Mouse (Mus musculus) neural tube, embryonic 15.5 days (tissue): Measurements from ENCODE around the gene Prmt1. TPM values are rescaled to one million over a fixed set of nuclear protein-coding genes. Genes with fewer than 3 reads are reported as not detected.
"Not testable (repeated sequence)": the region's sequence is repeated elsewhere in the genome, so short reads cannot be mapped to it uniquely, and the experiment has no call there.

ENCODE experiments used
- ATAC-seq: fragments of 200-750 bp; cut with Nextera tagmentation; 2 replicates; pipeline ENCODE4 v1.8.0; 2017; ENCODE audit warnings: mild to moderate bottlenecking, moderate TSS enrichment, moderate library complexity; ENCODE audit not compliant: low FRiP score
- H3K27ac ChIP-seq: fragments of 300-500 bp; sonication (generic); replicated peaks from 2 replicates; pipeline ENCODE4 v1.5.1; 2015; ENCODE audit warnings: mild to moderate bottlenecking, inconsistent platforms
- H3K27me3 ChIP-seq: fragments of 300-500 bp; sonication (generic); replicated peaks from 2 replicates; pipeline ENCODE4 v1.6.1; 2015; ENCODE audit warnings: inconsistent platforms
- H3K36me3 ChIP-seq: fragments of 300-500 bp; sonication (generic); 2 replicates; pipeline ENCODE4 v1.6.1; 2015; ENCODE audit warnings: inconsistent platforms
- H3K4me1 ChIP-seq: fragments of 300-500 bp; sonication (generic); 2 replicates; pipeline ENCODE4 v1.6.1; 2015; ENCODE audit warnings: inconsistent platforms
- H3K4me2 ChIP-seq: fragments of 300-500 bp; sonication (generic); 2 replicates; pipeline ENCODE4 v1.6.1; 2015; ENCODE audit warnings: inconsistent platforms, mild to moderate bottlenecking, moderate library complexity
- H3K4me3 ChIP-seq: fragments of 300-500 bp; sonication (generic); replicated peaks from 2 replicates; pipeline ENCODE4 v1.5.1; 2015; ENCODE audit warnings: mild to moderate bottlenecking, inconsistent platforms
- H3K9ac ChIP-seq: fragments of 300-500 bp; sonication (generic); replicated peaks from 2 replicates; pipeline ENCODE4 v1.6.1; 2015; ENCODE audit warnings: mild to moderate bottlenecking, inconsistent platforms
- H3K9me3 ChIP-seq: fragments of 300-500 bp; sonication (generic); replicated peaks from 2 replicates; pipeline ENCODE4 v1.6.1; 2016; ENCODE audit warnings: inconsistent platforms
- WGBS: fragments of 180-500 bp; shearing (Covaris S2); methylation state at CpG from one replicate; pipeline ENCODE4 v1.1.7; 2015; ENCODE audit warnings: mixed read lengths; 5-methylcytosine and 5-hydroxymethylcytosine counted together
- polyA plus RNA-seq: library from polyadenylated mRNA; unstranded; fragments of >200 nt; fragmentation: Nextera tagmentation; extraction: Ambion mirVana; gene quantifications from 2 replicates; pipeline ENCODE4 v1.2.1, GENCODE M21; 2015

The Prmt1 gene
- 605 and 615 TPM in 2 replicates for polyA plus RNA-seq

- H3K4me2 ChIP-seq = peak within 1 kb of the TSS; percentile 71
- under 1% methylated on average over 42 of the region's 42 CpGs for WGBS
- peak; percentile 95 for ATAC-seq
Measured at GRCm38 (mm10) chr7:44986192-44986878, at the start of gene Prmt1. TSS of gene Prmt1 (minus strand) at chr7:44986568.

GRCm38 (mm10) chr7:45035631-45036030 lies 49.3 kb upstream of the Prmt1 start:
- Histone ChIP-seq H3K27me3 (no peaks in the 10 kb centered on the region), H3K4me3 (no peak overlapping the region), H3K4me2 (no peak overlapping the region), H3K9ac (no peak overlapping the region), H3K27ac (no peak overlapping the region), H3K4me1 (no peaks in the 10 kb centered on the region), H3K9me3 (no peaks in the 10 kb centered on the region), H3K36me3 (peaks cover 96% of the 10 kb centered on the region)
- ATAC-seq = no peak
- 93% methylated on average over 3 of the region's 3 CpGs for WGBS

More at GRCm38 (mm10) chr7:44986192-44986878, at the start of gene Prmt1:
- H3K36me3 ChIP-seq = peaks cover 16% of the 10 kb centered on the region
- H3K27me3 ChIP-seq = no peaks in the 10 kb centered on the region
- H3K9me3 ChIP-seq = no peaks in the 10 kb centered on the region
- H3K4me3 ChIP-seq = peak within 1 kb of the TSS; percentile 99
- peak within 1 kb of the TSS; percentile 97 for H3K27ac ChIP-seq
- peak within 1 kb of the TSS; percentile 97 for H3K9ac ChIP-seq
- peaks cover 41% of the 10 kb centered on the region for H3K4me1 ChIP-seq

GRCm38 (mm10) chr7:45033722-45034359 lies 47.5 kb upstream of the Prmt1 start:
- Histone ChIP-seq H3K4me1 (no peaks in the 10 kb centered on the region), H3K27me3 (no peaks in the 10 kb centered on the region), H3K9ac (no peak overlapping the region), H3K4me2 (no peak overlapping the region), H3K27ac (no peak overlapping the region), H3K36me3 (peaks cover 96% of the 10 kb centered on the region), H3K9me3 (no peaks in the 10 kb centered on the region), H3K4me3 (no peak overlapping the region)
- 98% methylated on average over 19 of the region's 19 CpGs for WGBS
- no peak for ATAC-seq

- H3K36me3 ChIP-seq = peaks cover 88% of the 10 kb centered on the region
- 97% methylated on average over 8 of the region's 8 CpGs for WGBS
- H3K9ac ChIP-seq = no peak overlapping the region
- ATAC-seq = no peak
- no peak overlapping the region for H3K27ac ChIP-seq
- no peak overlapping the region for H3K4me3 ChIP-seq
- H3K4me2 ChIP-seq = no peak overlapping the region
- no peaks in the 10 kb centered on the region for H3K9me3 ChIP-seq
- no peaks in the 10 kb centered on the region for H3K27me3 ChIP-seq
- peaks cover 10% of the 10 kb centered on the region for H3K4me1 ChIP-seq
Measured at GRCm38 (mm10) chr7:45030857-45031256, 44.5 kb upstream of the Prmt1 start.

GRCm38 (mm10) chr7:45029995-45030394 lies 43.6 kb upstream of the Prmt1 start:
- WGBS = 94% methylated on average over 6 of the region's 6 CpGs
- Histone ChIP-seq H3K4me2 (no peak overlapping the region), H3K27me3 (no peaks in the 10 kb centered on the region), H3K4me1 (peaks cover 10% of the 10 kb centered on the region), H3K9ac (no peak overlapping the region), H3K27ac (no peak overlapping the region), H3K9me3 (no peaks in the 10 kb centered on the region), H3K4me3 (no peak overlapping the region), H3K36me3 (peaks cover 79% of the 10 kb centered on the region)
- no peak for ATAC-seq

- Histone ChIP-seq H3K27ac (no peak overlapping the region), H3K4me1 (peaks cover 10% of the 10 kb centered on the region), H3K9ac (no peak overlapping the region), H3K9me3 (no peaks in the 10 kb centered on the region), H3K4me3 (no peak overlapping the region), H3K36me3 (peaks cover 63% of the 10 kb centered on the region), H3K27me3 (no peaks in the 10 kb centered on the region), H3K4me2 (no peak overlapping the region)
- ATAC-seq = no peak
- 96% methylated on average over 11 of the region's 11 CpGs for WGBS
Measured at GRCm38 (mm10) chr7:45028351-45028750, 42.0 kb upstream of the Prmt1 start.

GRCm38 (mm10) chr7:45027761-45028160 lies 41.4 kb upstream of the Prmt1 start:
- no peak overlapping the region for H3K4me3 ChIP-seq
- no peaks in the 10 kb centered on the region for H3K27me3 ChIP-seq
- H3K9ac ChIP-seq = no peak overlapping the region
- WGBS = 95% methylated on average over 9 of the region's 9 CpGs
- H3K36me3 ChIP-seq = peaks cover 58% of the 10 kb centered on the region
- peaks cover 10% of the 10 kb centered on the region for H3K4me1 ChIP-seq
- H3K9me3 ChIP-seq = no peaks in the 10 kb centered on the region
- H3K4me2 ChIP-seq = no peak overlapping the region
- H3K27ac ChIP-seq = no peak overlapping the region; the same call in 1 of the 2 replicates
- ATAC-seq = no peak

- Histone ChIP-seq H3K9me3 (no peaks in the 10 kb centered on the region), H3K27ac (peak overlapping the region; percentile 7; the same call in 1 of the 2 replicates), H3K4me2 (no peak overlapping the region), H3K4me3 (no peak overlapping the region), H3K4me1 (peaks cover 10% of the 10 kb centered on the region), H3K9ac (no peak overlapping the region), H3K27me3 (no peaks in the 10 kb centered on the region), H3K36me3 (peaks cover 43% of the 10 kb centered on the region)
- no peak; the same call in 1 of the 2 replicates for ATAC-seq
- WGBS = 33% methylated on average over 2 of the region's 2 CpGs
Measured at GRCm38 (mm10) chr7:45026256-45026655, 39.9 kb upstream of the Prmt1 start.

- WGBS = 82% methylated on average over 8 of the region's 8 CpGs
Measured at GRCm38 (mm10) chr7:45025601-45026220, 39.3 kb upstream of the Prmt1 start.

GRCm38 (mm10) chr7:45024281-45025248 lies 38.2 kb upstream of the Prmt1 start:
- peaks cover 10% of the 10 kb centered on the region for H3K4me1 ChIP-seq
- H3K36me3 ChIP-seq = peaks cover 27% of the 10 kb centered on the region
- H3K4me2 ChIP-seq = no peak overlapping the region
- no peak overlapping the region for H3K4me3 ChIP-seq
- 92% methylated on average over 15 of the region's 15 CpGs for WGBS
- no peaks in the 10 kb centered on the region for H3K9me3 ChIP-seq
- no peaks in the 10 kb centered on the region for H3K27me3 ChIP-seq
- no peak overlapping the region for H3K9ac ChIP-seq
- H3K27ac ChIP-seq = peak overlapping the region; percentile 28; the same call in 1 of the 2 replicates
- ATAC-seq = no peak

More at GRCm38 (mm10) chr7:45025601-45026220, 39.3 kb upstream of the Prmt1 start:
- Histone ChIP-seq H3K4me3 (no peak overlapping the region), H3K9ac (no peak overlapping the region), H3K27ac (peak overlapping the region; percentile 7; the same call in 1 of the 2 replicates), H3K27me3 (no peaks in the 10 kb centered on the region), H3K9me3 (no peaks in the 10 kb centered on the region), H3K4me1 (peaks cover 10% of the 10 kb centered on the region), H3K4me2 (no peak overlapping the region), H3K36me3 (peaks cover 38% of the 10 kb centered on the region)
- no peak for ATAC-seq

GRCm38 (mm10) chr7:45023711-45024110 lies 37.3 kb upstream of the Prmt1 start:
- not testable (repeated sequence) for ATAC-seq, H3K9ac ChIP-seq, H3K27me3 ChIP-seq, H3K4me2 ChIP-seq, H3K4me3 ChIP-seq, H3K27ac ChIP-seq, H3K9me3 ChIP-seq
- H3K4me1 ChIP-seq = peaks cover 14% of the 10 kb centered on the region
- WGBS = 81% methylated on average over 5 of the region's 5 CpGs
- peaks cover 19% of the 10 kb centered on the region for H3K36me3 ChIP-seq
